Mouse (Mus musculus) B cell, adult 2 months (primary cell): Measurements from ENCODE around the gene Ccdc190.

Source experiments
- DNase-seq, 2 experiments: peaks; one replicate each; pipeline ENCODE4 v3.0.0; 2022

Ccdc190 gene

GRCm38 (mm10) chr1:169934005-169934725, 5.7 kb downstream of the Ccdc190 start:
- peak; percentile 48 to 56 for DNase-seq

GRCm38 (mm10) chr1:169939345-169939744, 10.9 kb downstream of the Ccdc190 start:
- DNase-seq, result peak; percentile 64 to 68

- no peak for DNase-seq
These were observed 17.6 kb downstream of the Ccdc190 start for GRCm38 (mm10) chr1:169946004-169946403.

- DNase-seq, result no peak
These were observed 19.2 kb downstream of the Ccdc190 start for GRCm38 (mm10) chr1:169947654-169948053.

- no peak for DNase-seq
These were observed 19.8 kb downstream of the Ccdc190 start for GRCm38 (mm10) chr1:169948280-169948679.

GRCm38 (mm10) chr1:169948866-169949265, 20.4 kb downstream of the Ccdc190 start:
- no peak for DNase-seq

GRCm38 (mm10) chr1:169949981-169950380, 21.5 kb downstream of the Ccdc190 start:
- DNase-seq, result no peak

GRCm38 (mm10) chr1:169950651-169951050, 22.2 kb downstream of the Ccdc190 start:
- DNase-seq, result peak; percentile 27 to 43

GRCm38 (mm10) chr1:169951561-169951960, 23.1 kb downstream of the Ccdc190 start:
- DNase-seq, result no peak

- no peak for DNase-seq
These were observed 24.2 kb downstream of the Ccdc190 start for GRCm38 (mm10) chr1:169952636-169953035.

GRCm38 (mm10) chr1:169953106-169953505, 24.7 kb downstream of the Ccdc190 start:
- no peak for DNase-seq

- DNase-seq, result peak; percentile 97 to 98
These were observed 40.5 kb downstream of the Ccdc190 start, which contains the start of gene Hsd17b7 for GRCm38 (mm10) chr1:169968792-169969515. Gene Hsd17b7 (minus strand): TSS chr1:169969241.

GRCm38 (mm10) chr1:169969516-169969886, 41.1 kb downstream of the Ccdc190 start:
- DNase-seq, result no peak

GRCm38 (mm10) chr1:169970936-169971335, 42.5 kb downstream of the Ccdc190 start:
- DNase-seq, result no peak

- no peak for DNase-seq
These were observed 43.5 kb downstream of the Ccdc190 start for GRCm38 (mm10) chr1:169971998-169972397.

- DNase-seq, result no peak
These were observed 49.2 kb downstream of the Ccdc190 start for GRCm38 (mm10) chr1:169977621-169978020.
